In the genomic region with DNA sequence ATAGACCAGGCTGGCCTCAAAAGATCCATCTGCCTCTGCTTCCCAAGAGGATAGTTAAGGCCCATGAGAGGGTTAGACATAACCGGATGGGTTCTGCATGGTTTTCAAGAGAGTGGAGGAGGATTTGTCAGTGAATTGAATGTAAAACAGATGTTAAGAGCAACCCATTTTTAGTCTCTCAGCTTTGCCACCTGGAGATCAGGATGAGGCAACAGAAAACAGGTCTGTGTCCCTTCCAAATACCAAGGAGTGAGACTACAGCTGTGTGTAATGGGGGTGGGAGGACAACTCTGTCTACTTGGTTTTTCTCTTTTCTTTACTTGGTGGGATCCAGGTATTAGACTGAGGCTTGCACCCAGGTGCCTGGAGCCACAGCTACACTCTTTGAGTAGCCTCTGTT, we compare ENCODE assay signal across 24 mouse cellular contexts. TPM values are rescaled to one million over a fixed set of nuclear protein-coding genes. Genes with fewer than 3 reads are reported as not detected.
DNase-seq lines count a peak whose midpoint lies in the region; ATAC-seq and TF ChIP-seq lines count a peak whose summit lies in the region.
"Had no signal": no experiment of that assay in that cellular context is flagged by ENCODE, and none has a peak within 500 bp of the region (broad histone marks: within the 10 kb centered on the region; RNA-seq: fewer than 3 reads in every experiment).

No protein-coding gene starts in this region.

- ATAC-seq in liver, embryonic 13.5 days (ENCODE audit: low read depth) = no peak
- no peak for ATAC-seq in liver, postnatal 0 days
- ATAC-seq: CD4-positive, CD25-positive, alpha-beta regulatory T cell, adult 4 months; forebrain, embryonic 14.5 days; forebrain, embryonic 16.5 days had no signal

- H3K4me1 ChIP-seq in liver, embryonic 13.5 days (replicated peaks) = peaks cover 19% of the 10 kb centered on the region
- peaks cover 12% of the 10 kb centered on the region; the same call in 1 of the 2 replicates for H3K4me1 ChIP-seq in liver, postnatal 0 days (ENCODE audit: insufficient read depth)
- H3K4me1 ChIP-seq in CH12.LX (ENCODE audit: control insufficient read depth in 1 of 2, insufficient read depth in 2 of 2) = peaks cover 25 to 89% of the 10 kb centered on the region in 2 experiments
- H3K4me1 ChIP-seq: embryonic facial prominence, embryonic 15.5 days had no signal

- TF ChIP-seq RAD21 in CH12.LX (IDR thresholded peaks at IDR 0.05; ENCODE audit: low read depth, low read length) = no peak

- DNase-seq in liver, embryonic 13.5 days = no peak
- no peak for DNase-seq in liver, postnatal 0 days
- peak; percentile 59 for DNase-seq in thymus, postnatal 0 days (ENCODE audit: low spot score)
- no peak for DNase-seq in thymus, postnatal 10 days (ENCODE audit: low spot score in 2 of 2)
- DNase-seq in CH12.LX (ENCODE audit: extremely low read depth) = no peak
- DNase-seq: adrenal gland, adult 2 months; adrenal gland, postnatal 10 days; adrenal gland, postnatal 25 days; B cell, adult 2 months; cerebellum, adult 11 months; cerebellum, adult 18-20 months; cerebellum, adult 8-10 months; cerebellum, adult 9-11 months; cerebellum, postnatal 14 days; cerebellum, postnatal 36 days; embryo, embryonic 11 days had no signal

- H3K36me3 ChIP-seq in liver, embryonic 13.5 days = no peaks in the 10 kb centered on the region
- H3K36me3 ChIP-seq in liver, postnatal 0 days (replicated peaks; ENCODE audit: insufficient read depth, low read length) = no peaks in the 10 kb centered on the region
- H3K36me3 ChIP-seq in CH12.LX (replicated peaks in 1 of 2; ENCODE audit: control insufficient read depth in 1 of 2, insufficient read depth in 1 of 2, low read length in 1 of 2) = peaks cover 0 to 14% of the 10 kb centered on the region in 2 experiments
- H3K36me3 ChIP-seq: embryonic facial prominence, embryonic 13.5 days; embryonic facial prominence, embryonic 15.5 days; forebrain, embryonic 10.5 days; forebrain, embryonic 12.5 days had no signal

- H3K4me2 ChIP-seq in liver, embryonic 13.5 days = no peak overlapping the region
- H3K4me2 ChIP-seq in liver, postnatal 0 days (ENCODE audit: low read depth, low read length) = no peak overlapping the region
- peak overlapping the region; percentile 30; the same call in 1 of the 2 replicates for H3K4me2 ChIP-seq in CH12.LX (ENCODE audit: insufficient read depth, low read depth, poor library complexity, severe bottlenecking)
- H3K4me2 ChIP-seq: embryonic facial prominence, embryonic 13.5 days; embryonic facial prominence, embryonic 15.5 days; forebrain, embryonic 12.5 days had no signal

- TF ChIP-seq POLR2A in CH12.LX (IDR thresholded peaks at IDR 0.05; ENCODE audit: low read depth, low read length) = 0 out of 2 replicates have a peak, but pooled peaks have one; percentile 14

- TF ChIP-seq EP300 in liver, postnatal 0 days (IDR thresholded peaks at IDR 0.05; ENCODE audit: low read depth) = no peak
- TF ChIP-seq EP300 in CH12.LX (IDR thresholded peaks at IDR 0.05; ENCODE audit: low read length) = peak; percentile 51; the same call in 1 of the 2 replicates

- 0 out of 2 replicates have a peak overlapping the region, but pooled peaks have one; percentile 9 for H3K27ac ChIP-seq in liver, embryonic 13.5 days
- no peak overlapping the region for H3K27ac ChIP-seq in liver, postnatal 0 days (ENCODE audit: low read depth)
- peak overlapping the region; percentile 33 for H3K27ac ChIP-seq in CH12.LX (ENCODE audit: insufficient read depth, low read depth)
- H3K27ac ChIP-seq: embryonic facial prominence, embryonic 13.5 days; embryonic facial prominence, embryonic 15.5 days; forebrain, embryonic 10.5 days; forebrain, embryonic 12.5 days had no signal

- no peak overlapping the region for H3K4me3 ChIP-seq in liver, embryonic 13.5 days (replicated peaks)
- no peak overlapping the region for H3K4me3 ChIP-seq in liver, postnatal 0 days (ENCODE audit: low read depth, low read length)
- no peak overlapping the region for H3K4me3 ChIP-seq in CH12.LX (replicated peaks in 1 of 3; ENCODE audit: low read depth in 2 of 3, low read length in 2 of 3, poor library complexity in 1 of 3)
- H3K4me3 ChIP-seq: embryonic facial prominence, embryonic 13.5 days; embryonic facial prominence, embryonic 15.5 days; erythroblast, embryonic 14.5 days; forebrain, embryonic 10.5 days; forebrain, embryonic 12.5 days had no signal

- no peak for TF ChIP-seq CTCF in liver, postnatal 0 days (IDR thresholded peaks at IDR 0.05; ENCODE audit: low read depth)
- TF ChIP-seq CTCF in CH12.LX (conservative IDR thresholded peaks at IDR 0.05 in 1 of 2, IDR thresholded peaks at IDR 0.05 in 1 of 2; ENCODE audit: low read depth in 2 of 2, low read length in 2 of 2) = no peak

- no peak overlapping the region for H3K9ac ChIP-seq in liver, embryonic 13.5 days
- no peak overlapping the region for H3K9ac ChIP-seq in liver, postnatal 0 days (replicated peaks)
- H3K9ac ChIP-seq in CH12.LX (ENCODE audit: insufficient read depth, low read depth) = peak overlapping the region; percentile 9; the same call in 1 of the 2 replicates
- H3K9ac ChIP-seq: embryonic facial prominence, embryonic 13.5 days; embryonic facial prominence, embryonic 15.5 days; forebrain, embryonic 12.5 days had no signal

- H3K27me3 ChIP-seq in liver, embryonic 13.5 days = peaks cover 5% of the 10 kb centered on the region; the same call in 1 of the 2 replicates
- H3K27me3 ChIP-seq in liver, postnatal 0 days (ENCODE audit: insufficient read depth, low read length) = no peaks in the 10 kb centered on the region
- H3K27me3 ChIP-seq in CH12.LX (replicated peaks) = no peaks in the 10 kb centered on the region
- H3K27me3 ChIP-seq: embryonic facial prominence, embryonic 13.5 days; embryonic facial prominence, embryonic 15.5 days; forebrain, embryonic 12.5 days had no signal

- WGBS in liver, embryonic 13.5 days (ENCODE audit: insufficient replicate concordance) = 73% methylated on average over 1 of the region's 1 CpGs
- WGBS in liver, postnatal 0 days (ENCODE audit: insufficient replicate concordance) = 79% methylated on average over 1 of the region's 1 CpGs

- H3K79me2 ChIP-seq in CH12.LX (replicated peaks; ENCODE audit: control insufficient read depth, extremely low read depth, insufficient read depth, poor library complexity, severe bottlenecking) = peaks cover 46% of the 10 kb centered on the region

- dilution Hi-C loops in CH12.LX (cut with MboI; ENCODE audit: extremely low pct_ligation_motif_present, extremely low pct_unique_long_range_greater_than_20kb, low sequenced_read_pairs) = no loop called here

- in situ Hi-C loops in CH12.LX (cut with MboI; ENCODE audit: low pct_ligation_motif_present, low pct_unique_long_range_greater_than_20kb, low sequenced_read_pairs) = loop anchor here (5.0 kb wide), 1 partner anchor 47 kb away; no protein-coding TSS in a partner anchor

- no peaks in the 10 kb centered on the region for H3K9me3 ChIP-seq in liver, embryonic 13.5 days (replicated peaks)
- no peaks in the 10 kb centered on the region for H3K9me3 ChIP-seq in liver, postnatal 0 days (ENCODE audit: low read length)
- H3K9me3 ChIP-seq in CH12.LX (replicated peaks; ENCODE audit: low read length) = no peaks in the 10 kb centered on the region
- H3K9me3 ChIP-seq: embryonic facial prominence, embryonic 13.5 days; embryonic facial prominence, embryonic 15.5 days; forebrain, embryonic 10.5 days; forebrain, embryonic 12.5 days had no signal

TF ChIP-seq in CH12.LX, 34 proteins besides CTCF, POLR2A, EP300 and RAD21:
- TF ChIP-seq TBP (conservative IDR thresholded peaks at IDR 0.05; ENCODE audit: low read depth, low read length) (no peak), ZC3H11A (IDR thresholded peaks at IDR 0.05; ENCODE audit: low read depth, low read length) (no peak), CHD1 (IDR thresholded peaks at IDR 0.05; ENCODE audit: low read depth, low read length) (peak; percentile 38; the same call in 1 of the 2 replicates), ETS1 (conservative IDR thresholded peaks at IDR 0.05; ENCODE audit: low read depth, low read length) (peak; percentile 35; the same call in 1 of the 2 replicates), MEF2A (IDR thresholded peaks at IDR 0.05; ENCODE audit: borderline replicate concordance, low read depth, low read length) (no peak), SIN3A (IDR thresholded peaks at IDR 0.05; ENCODE audit: low read length) (no peak), NELFE (IDR thresholded peaks at IDR 0.05; ENCODE audit: low read depth, low read length) (no peak), TCF12 (IDR thresholded peaks at IDR 0.05; ENCODE audit: low read depth, low read length) (peak; percentile 48; the same call in 1 of the 2 replicates), ZNF384 (IDR thresholded peaks at IDR 0.05; ENCODE audit: low read depth, low read length) (no peak), KAT2A (IDR thresholded peaks at IDR 0.05; ENCODE audit: insufficient replicate concordance, low read length) (no peak)

RNA-seq across cellular contexts. Expression of a gene that starts 37.1 kb away (rescaled TPM):
- polyA plus RNA-seq in liver, embryonic 13.5 days (2015; fragmentation: Nextera tagmentation; extraction: Ambion mirVana) = 8.0 and 13.7 TPM in 2 replicates
- 4.7 and 5.0 TPM in 2 replicates for polyA plus RNA-seq in liver, postnatal 0 days (2015; fragmentation: Nextera tagmentation; extraction: Ambion mirVana)
- 18.9 and 21.9 TPM in 2 replicates for polyA plus RNA-seq in thymus, postnatal 0 days (2015; fragmentation: Nextera tagmentation; extraction: Ambion mirVana)
- 20.7 and 21.8 TPM in 2 replicates for total RNA-seq in CH12.LX (2012; rRNA removed)
- 12.0 and 13.2 TPM in 2 replicates for total RNA-seq in CH12.LX (2014; rRNA removed)
- polyA plus RNA-seq in CH12.LX (2012; ENCODE audit: insufficient read length, low read depth) = 32.7 and 38.9 TPM in 2 replicates
